Mouse (Mus musculus) liver, embryonic 14.5 days (tissue): ENCODE measurements around the gene Tmem56. TPM values are rescaled to one million over a fixed set of nuclear protein-coding genes. Genes with fewer than 3 reads are reported as not detected.

Experiments
- ATAC-seq: fragments of 200-750 bp; cut with Nextera tagmentation; 2 replicates; pipeline ENCODE4 v1.8.0; 2017; ENCODE audit warnings: moderate number of reproducible peaks, mild to moderate bottlenecking, moderate library complexity; ENCODE audit not compliant: insufficient read depth
- DNase-seq, 3 experiments: peaks; one replicate each; pipeline ENCODE4 v3.0.0-alpha.2; 2012 to 2013; ENCODE audit warnings: low read depth in 3 of 3, low spot score in 3 of 3
- H3K27ac ChIP-seq: fragments of 300-500 bp; sonication (generic); 2 replicates; pipeline ENCODE4 v1.5.1; 2014; ENCODE audit warnings: moderate library complexity, mild to moderate bottlenecking, control low read depth, inconsistent platforms
- H3K27me3 ChIP-seq: fragments of 300-500 bp; sonication (generic); 2 replicates; pipeline ENCODE4 v1.6.1; 2014; ENCODE audit warnings: mild to moderate bottlenecking, low read length, moderate library complexity; ENCODE audit not compliant: control insufficient read depth, insufficient read depth
- H3K36me3 ChIP-seq: fragments of 300-500 bp; sonication (generic); replicated peaks from 2 replicates; pipeline ENCODE4 v1.6.1; 2014; ENCODE audit warnings: low read depth; ENCODE audit not compliant: control insufficient read depth, insufficient read depth
- H3K4me1 ChIP-seq, 2 experiments: fragments of 200-500 bp in 1 of 2; fragments of 300-500 bp in 1 of 2; sonication (generic) in 1 of 2; replicated peaks; 2 replicates each; pipeline ENCODE4 v1.6.1; 2012 to 2014; ENCODE audit warnings: antibody characterized with exemption in 1 of 2, inconsistent platforms in 1 of 2, low read length in 1 of 2; ENCODE audit not compliant: control insufficient read depth in 2 of 2, insufficient read depth in 2 of 2
- H3K4me2 ChIP-seq: fragments of 300-500 bp; sonication (generic); 2 replicates; pipeline ENCODE4 v1.6.1; 2014; ENCODE audit warnings: low read depth, mild to moderate bottlenecking, control low read depth, moderate library complexity
- H3K4me3 ChIP-seq, 2 experiments: fragments of 200-500 bp in 1 of 2; fragments of 300-500 bp in 1 of 2; sonication (generic) in 1 of 2; 2 replicates each; pipeline ENCODE4 v1.5.1; 2012 to 2014; ENCODE audit warnings: low read depth in 2 of 2, low read length in 2 of 2, mild to moderate bottlenecking in 2 of 2, control low read depth in 1 of 2, inconsistent platforms in 1 of 2, moderate library complexity in 1 of 2; ENCODE audit not compliant: insufficient read depth in 1 of 2
- H3K9ac ChIP-seq: fragments of 300-500 bp; sonication (generic); replicated peaks from 2 replicates; pipeline ENCODE4 v1.6.1; 2014; ENCODE audit warnings: mild to moderate bottlenecking, control low read depth, moderate library complexity
- H3K9me3 ChIP-seq: fragments of 300-500 bp; sonication (generic); 2 replicates; pipeline ENCODE4 v1.6.1; 2016; ENCODE audit warnings: low read length, mixed read lengths; ENCODE audit not compliant: control insufficient read depth
- CTCF ChIP-seq: IDR thresholded peaks from 2 replicates; pipeline ENCODE4 v1.5.1; 2016; ENCODE audit warnings: antibody characterized with exemption, low read depth, control low read depth
- EP300 ChIP-seq: IDR thresholded peaks from 2 replicates; pipeline ENCODE4 v1.6.1; 2016; ENCODE audit warnings: antibody characterized with exemption, low read depth
- WGBS: fragments of 180-500 bp; shearing (Covaris S2); extraction: QIAGEN DNeasy Blood & Tissue Kit; methylation state at CpG from one replicate; pipeline ENCODE4 v1.1.7; 2014; ENCODE audit not compliant: insufficient replicate concordance; 5-methylcytosine and 5-hydroxymethylcytosine counted together
- polyA plus RNA-seq, 2 experiments: library from polyadenylated mRNA; depleted of rRNA in 1 of 2; stranded (reverse) in 1 of 2; unstranded in 1 of 2; fragments of >200 nt; fragmentation: Nextera tagmentation in 1 of 2; extraction: Ambion mirVana in 1 of 2; gene quantifications; 2 replicates each; pipeline versions ENCODE4 v1.2.1 to v1.2.3; 2012 to 2014

Tmem56 gene
- polyA plus RNA-seq, 2 experiments: 13.5 to 25.3 TPM

DNA sequence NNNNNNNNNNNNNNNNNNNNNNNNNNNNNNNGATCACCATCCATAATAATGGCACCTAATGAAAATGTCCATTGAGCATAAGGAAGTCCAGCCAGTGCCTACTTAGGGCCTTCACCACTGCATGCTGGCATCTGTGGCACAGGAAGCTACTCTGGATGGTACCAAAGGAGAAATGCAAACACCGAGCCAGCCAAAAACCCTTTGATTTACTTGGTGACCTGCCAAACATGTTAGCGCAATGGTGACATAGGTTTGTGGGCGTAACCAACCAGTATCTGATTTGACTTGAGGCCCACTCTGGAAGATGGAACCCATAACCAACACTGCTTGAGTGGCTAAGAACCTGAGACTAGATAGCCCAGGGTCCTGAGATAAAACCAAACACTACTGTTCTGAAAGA is 97.7 kb downstream of the Tmem56 start:
- TF ChIP-seq CTCF (no peak), EP300 (no peak)
- Histone ChIP-seq H3K9ac (no peak overlapping the region), H3K4me2 (no peak overlapping the region), H3K36me3 (no peaks in the 10 kb centered on the region), H3K4me1 (peaks cover 0 to 7% of the 10 kb centered on the region in 2 experiments; a peak in 3 of 4 replicates), H3K9me3 (no peaks in the 10 kb centered on the region), H3K27me3 (no peaks in the 10 kb centered on the region), H3K4me3 (no peak overlapping the region), H3K27ac (no peak overlapping the region)
- WGBS: 77% methylated on average over 3 of the region's 3 CpGs
- ATAC-seq: no peak
- no peak for DNase-seq

DNA sequence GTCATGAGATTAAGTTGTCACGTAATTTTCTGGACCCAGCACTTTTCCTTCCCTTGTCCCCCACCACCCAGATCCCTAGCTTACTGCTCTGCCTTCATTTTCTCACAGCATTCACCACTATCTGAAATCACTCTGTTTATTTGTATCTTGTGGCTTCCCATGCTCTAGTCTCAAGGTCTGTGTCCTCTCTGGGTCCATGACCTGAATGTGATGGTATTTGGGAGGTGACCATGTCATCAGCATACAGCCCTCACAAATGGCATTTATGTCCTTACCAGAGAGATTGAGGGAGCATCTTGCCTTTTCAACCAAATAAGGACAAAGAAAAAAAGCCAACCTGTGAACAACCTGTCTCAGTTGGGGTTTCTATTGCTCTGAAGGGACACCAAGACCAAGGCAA is 106.9 kb downstream of the Tmem56 start:
- no peak for TF ChIP-seq EP300
- no peak for TF ChIP-seq CTCF
- no peak for ATAC-seq

DNA sequence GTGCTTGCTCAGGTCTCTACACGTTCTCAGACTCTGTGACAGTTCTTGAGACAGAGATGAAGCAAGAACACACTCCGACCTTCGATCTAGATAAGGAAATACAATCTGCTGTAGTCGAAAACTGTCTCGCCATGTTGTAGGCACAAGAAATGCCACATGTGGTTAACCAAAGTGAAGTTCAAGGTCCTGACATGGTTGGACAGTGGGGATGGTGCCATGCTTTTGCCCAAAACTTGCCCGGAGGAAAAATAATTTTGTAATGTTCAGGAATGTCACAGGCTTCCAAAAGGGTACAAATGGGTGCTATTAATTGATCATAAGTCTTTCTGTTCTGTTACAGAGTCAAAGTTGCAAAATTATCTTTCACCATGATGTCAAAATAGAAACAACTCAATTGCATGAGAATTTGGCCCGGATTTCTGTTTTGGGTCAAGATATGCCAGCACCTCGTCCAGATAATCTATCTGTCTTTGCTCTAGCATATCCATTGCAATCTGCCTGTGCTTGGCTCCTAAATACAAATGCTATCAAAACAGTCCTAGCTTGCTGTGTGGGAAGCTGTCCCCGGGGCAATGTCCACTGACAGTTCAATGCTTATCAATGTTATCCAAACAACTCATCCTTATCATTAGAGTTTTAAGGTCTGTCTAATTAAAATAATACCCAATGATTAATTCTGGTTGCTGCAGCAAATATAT is 108.5 kb downstream of the Tmem56 start:
- H3K36me3 ChIP-seq: no peaks in the 10 kb centered on the region
- no peak overlapping the region for H3K4me2 ChIP-seq
- no peak for DNase-seq
- H3K27me3 ChIP-seq: no peaks in the 10 kb centered on the region
- H3K9me3 ChIP-seq: no peaks in the 10 kb centered on the region
- no peak for ATAC-seq
- no peak overlapping the region for H3K27ac ChIP-seq
- H3K4me1 ChIP-seq: peaks cover 27% of the 10 kb centered on the region in 2 experiments
- WGBS: 24% methylated on average over 9 of the region's 9 CpGs
- TF ChIP-seq CTCF: no peak
- TF ChIP-seq EP300: no peak
- H3K4me3 ChIP-seq: no peak overlapping the region
- H3K9ac ChIP-seq: no peak overlapping the region

More for the DNA sequence above, 106.9 kb downstream of the Tmem56 start:
- H3K4me1 ChIP-seq: peaks cover 13 to 14% of the 10 kb centered on the region in 2 experiments
- H3K9ac ChIP-seq: no peak overlapping the region
- H3K27me3 ChIP-seq: no peaks in the 10 kb centered on the region
- no peak overlapping the region for H3K27ac ChIP-seq
- H3K4me3 ChIP-seq: no peak overlapping the region
- WGBS: 84% methylated on average over 1 of the region's 1 CpGs
- no peaks in the 10 kb centered on the region for H3K36me3 ChIP-seq
- no peak overlapping the region for H3K4me2 ChIP-seq
- DNase-seq: no peak
- no peaks in the 10 kb centered on the region for H3K9me3 ChIP-seq

DNA sequence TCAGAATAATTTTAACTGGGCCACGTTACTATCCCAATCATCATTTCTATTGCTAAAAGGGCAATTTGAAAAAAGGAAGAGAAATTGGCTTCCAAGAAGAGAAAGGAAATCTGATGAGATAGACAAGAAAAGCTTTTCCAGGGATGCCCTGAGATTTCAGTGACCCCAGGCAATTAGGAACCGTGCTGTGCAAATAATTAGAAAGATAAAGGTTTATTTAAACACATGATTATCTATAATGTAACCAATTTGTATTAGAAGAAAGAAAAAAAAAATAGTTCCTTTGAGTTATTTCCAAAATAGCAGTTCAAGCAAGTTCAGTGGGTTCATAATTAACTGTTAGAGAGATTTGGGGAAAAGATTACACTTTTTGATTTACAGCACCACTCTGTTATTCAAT is 110.2 kb downstream of the Tmem56 start:
- no peak for DNase-seq
- H3K9me3 ChIP-seq: no peaks in the 10 kb centered on the region

DNA sequence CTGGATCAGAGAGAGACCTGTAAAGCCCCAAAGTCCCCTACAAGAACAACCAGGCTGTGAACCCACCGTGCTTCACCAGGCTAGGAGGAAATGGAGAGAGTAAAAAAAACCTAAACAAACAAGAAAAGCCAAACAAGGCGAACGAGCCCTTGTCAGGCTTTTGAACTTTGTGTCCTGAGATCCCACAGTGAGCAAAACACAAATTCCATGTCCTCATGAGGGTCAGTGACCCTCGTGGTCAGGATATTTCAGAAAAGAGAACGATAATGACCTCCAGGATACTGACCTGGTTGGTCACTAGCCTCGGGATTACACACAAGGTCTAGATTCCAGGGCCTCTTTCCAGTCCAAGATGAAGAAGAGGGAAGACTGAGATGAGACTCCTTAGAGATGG is 111.0 kb downstream of the Tmem56 start:
- Histone ChIP-seq H3K4me2 (peak overlapping the region; percentile 73), H3K27ac (peak overlapping the region; percentile 44; the same call in 1 of the 2 replicates), H3K36me3 (no peaks in the 10 kb centered on the region), H3K9ac (peak overlapping the region; percentile 47; the same call in 1 of the 2 replicates), H3K4me1 (peaks cover 27 to 30% of the 10 kb centered on the region in 2 experiments), H3K4me3 (peak overlapping the region; percentile 6 to 67; a peak in 2 of 4 replicates), H3K9me3 (no peaks in the 10 kb centered on the region), H3K27me3 (no peaks in the 10 kb centered on the region)
- peak; percentile 2; the same call in 1 of the 2 replicates for ATAC-seq
- 26% methylated on average over 6 of the region's 6 CpGs for WGBS
- TF ChIP-seq EP300: no peak
- no peak for DNase-seq

More for the DNA sequence above, 110.2 kb downstream of the Tmem56 start:
- ATAC-seq: no peak
- no peak overlapping the region for H3K4me2 ChIP-seq
- no peak overlapping the region for H3K27ac ChIP-seq
- WGBS: 77% methylated on average over 2 of the region's 2 CpGs
- no peaks in the 10 kb centered on the region for H3K27me3 ChIP-seq
- H3K9ac ChIP-seq: no peak overlapping the region
- peaks cover 27 to 30% of the 10 kb centered on the region in 2 experiments for H3K4me1 ChIP-seq
- no peaks in the 10 kb centered on the region for H3K36me3 ChIP-seq
- no peak overlapping the region for H3K4me3 ChIP-seq
- TF ChIP-seq EP300: no peak
- no peak for TF ChIP-seq CTCF
